Mouse (Mus musculus): Measurements from ENCODE around the gene Olfr913. TPM values are rescaled to one million over a fixed set of nuclear protein-coding genes. Genes with fewer than 3 reads are reported as not detected.

The Olfr913 gene
- not detected for polyA plus RNA-seq (2017; shearing (Covaris generic))

- no peak for ATAC-seq
Measured at GRCm38 (mm10) chr9:38592459-38592858, at the start of gene Olfr913. TSS of gene Olfr913 (plus strand) at chr9:38592759.

- ATAC-seq = no peak
Measured at GRCm38 (mm10) chr9:38579878-38580277, 12.7 kb upstream of the Olfr913 start, which contains the start of gene Olfr912. TSS of gene Olfr912 (plus strand) at chr9:38580178.

GRCm38 (mm10) chr9:38591056-38591455, 1.5 kb upstream of the Olfr913 start:
- no peak for ATAC-seq

- ATAC-seq = no peak
Measured at GRCm38 (mm10) chr9:38604802-38605201, 12.2 kb downstream of the Olfr913 start, which contains the start of gene Olfr914. TSS of gene Olfr914 (plus strand) at chr9:38605102.

GRCm38 (mm10) chr9:38632406-38632805, 39.8 kb downstream of the Olfr913 start:
- ATAC-seq = no peak

Other genes with a start within 250 kb of the Olfr913 start
- not detected for gene Olfr898, start 244.3 kb upstream of the Olfr913 start, polyA plus RNA-seq (2017; shearing (Covaris generic))
- not detected for gene Olfr250, start 225.9 kb upstream of the Olfr913 start, polyA plus RNA-seq (2017; shearing (Covaris generic))
- not detected for gene Olfr251, start 215.7 kb upstream of the Olfr913 start, polyA plus RNA-seq (2017; shearing (Covaris generic))
- not detected for gene Olfr147, start 191.1 kb upstream of the Olfr913 start, polyA plus RNA-seq (2017; shearing (Covaris generic))
- under 1 TPM in 1 of 2 experiments, not detected in 1; 0.12 TPM for gene Olfr901, start 163.3 kb upstream of the Olfr913 start, polyA plus RNA-seq (2017; shearing (Covaris generic))
- gene Olfr902, start 145.1 kb upstream of the Olfr913 start, polyA plus RNA-seq (2017; shearing (Covaris generic)) = not detected
- not detected for gene Olfr904, start 129.6 kb upstream of the Olfr913 start, polyA plus RNA-seq (2017; shearing (Covaris generic))
- not detected for gene Olfr905, start 121.7 kb upstream of the Olfr913 start, polyA plus RNA-seq (2017; shearing (Covaris generic))
- not detected for gene Olfr906, start 105.7 kb upstream of the Olfr913 start, polyA plus RNA-seq (2017; shearing (Covaris generic))
- not detected for gene Olfr907, start 97.0 kb upstream of the Olfr913 start, polyA plus RNA-seq (2017; shearing (Covaris generic))
- not detected for gene Olfr911-ps1, start 71.2 kb upstream of the Olfr913 start, polyA plus RNA-seq (2017; shearing (Covaris generic))
- gene Olfr910, start 54.9 kb upstream of the Olfr913 start, polyA plus RNA-seq (2017; shearing (Covaris generic)) = not detected
- under 1 TPM; 0.10 to 0.28 TPM for gene Olfr912, start 12.6 kb upstream of the Olfr913 start, polyA plus RNA-seq (2017; shearing (Covaris generic))
- gene Olfr914, start 12.3 kb downstream of the Olfr913 start, polyA plus RNA-seq (2017; shearing (Covaris generic)) = not detected
- gene Olfr916, start 67.1 kb downstream of the Olfr913 start, polyA plus RNA-seq (2017; shearing (Covaris generic)) = under 1 TPM in 1 of 2 experiments, not detected in 1; 0.11 TPM
- not detected for gene Olfr917, start 73.1 kb downstream of the Olfr913 start, polyA plus RNA-seq (2017; shearing (Covaris generic))
- gene Olfr918, start 81.8 kb downstream of the Olfr913 start, polyA plus RNA-seq (2017; shearing (Covaris generic)) = under 1 TPM in 1 of 2 experiments, not detected in 1; 0.08 TPM
- not detected for gene Olfr919, start 110.9 kb downstream of the Olfr913 start, polyA plus RNA-seq (2017; shearing (Covaris generic))
- 10 to 100 TPM; 26.5 to 31.3 TPM for gene Vwa5a, start 125.5 kb downstream of the Olfr913 start, polyA plus RNA-seq (2017; shearing (Covaris generic))
- gene Olfr920, start 159.5 kb downstream of the Olfr913 start, polyA plus RNA-seq (2017; shearing (Covaris generic)) = under 1 TPM; 0.09 to 0.23 TPM
- not detected for gene Olfr921, start 180.3 kb downstream of the Olfr913 start, polyA plus RNA-seq (2017; shearing (Covaris generic))
- gene Olfr922, start 221.9 kb downstream of the Olfr913 start, polyA plus RNA-seq (2017; shearing (Covaris generic)) = not detected
- gene Olfr923, start 233.8 kb downstream of the Olfr913 start, polyA plus RNA-seq (2017; shearing (Covaris generic)) = not detected